Mouse (Mus musculus): ENCODE data around the gene Stard10. TPM values are rescaled to one million over a fixed set of nuclear protein-coding genes. Genes with fewer than 3 reads are reported as not detected.

Gene Stard10
- total and polyA plus RNA-seq, 2 experiments: 846 to 1,131 TPM

DNA sequence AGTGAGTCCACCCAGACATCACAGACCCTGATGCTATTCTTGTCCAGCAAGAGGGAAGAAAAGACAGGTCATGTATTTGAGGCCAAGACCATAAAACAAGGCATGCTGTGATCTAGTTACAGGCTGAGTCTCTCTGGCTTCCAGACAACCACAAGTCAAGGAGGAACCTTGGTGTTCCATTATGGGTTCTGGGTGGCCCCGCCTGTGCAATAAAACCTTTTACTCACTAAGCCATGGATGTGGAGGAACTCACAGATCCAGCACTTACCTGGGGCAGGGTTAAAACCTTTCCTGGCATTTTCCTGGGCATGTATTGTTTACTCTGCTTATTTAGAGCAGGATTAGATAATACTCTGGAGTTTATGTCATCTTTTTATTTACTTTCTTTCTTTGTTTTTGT lies 32.4 kb upstream of the Stard10 start:
- Histone ChIP-seq H3K27ac (replicated peaks; ENCODE audit: insufficient read depth, low read depth, low read length) (no peak overlapping the region), H3K4me3 (ENCODE audit: insufficient read depth, low read depth, low read length) (no peak overlapping the region), H3K27me3 (ENCODE audit: control insufficient read depth, insufficient read depth, low read length) (no peaks in the 10 kb centered on the region), H3K79me2 (ENCODE audit: control insufficient read depth, insufficient read depth, low read length) (peaks cover 2% of the 10 kb centered on the region; the same call in 1 of the 2 replicates), H3K4me1 (ENCODE audit: control insufficient read depth, insufficient read depth, low read length) (no peaks in the 10 kb centered on the region), H3K9ac (ENCODE audit: low read depth, low read length) (no peak overlapping the region), H3K36me3 (ENCODE audit: control insufficient read depth, insufficient read depth, low read length) (peaks cover 54% of the 10 kb centered on the region)
- TF ChIP-seq CTCF (IDR thresholded peaks at IDR 0.05; ENCODE audit: low read depth, low read length): no peak
- TF ChIP-seq POLR2A (IDR thresholded peaks at IDR 0.05; ENCODE audit: extremely low read depth, insufficient read depth, low read length): no peak
- WGBS: 88% methylated on average over 1 of the region's 1 CpGs
- no peak for DNase-seq (ENCODE audit: extremely low read depth, low read depth, low spot score)

DNA sequence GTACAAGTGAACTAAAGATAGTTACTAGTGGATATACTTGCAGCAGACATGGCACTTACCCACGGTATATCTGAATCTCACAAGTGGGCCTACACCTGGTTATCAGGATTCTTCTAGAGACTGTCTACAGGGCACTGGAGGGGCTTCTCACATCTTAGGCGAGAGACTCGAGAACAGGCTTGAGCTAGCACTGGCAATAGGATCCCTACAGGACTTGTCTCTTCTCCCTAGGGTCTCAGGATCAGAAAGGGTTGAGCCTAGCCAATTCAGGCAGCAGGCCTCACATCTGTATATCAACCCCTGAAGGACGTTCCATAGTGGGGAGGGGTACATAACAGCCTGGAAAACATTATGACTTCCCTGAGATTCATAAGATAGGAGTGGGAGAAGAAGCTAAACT lies 30.0 kb upstream of the Stard10 start:
- Histone ChIP-seq H3K27ac (replicated peaks; ENCODE audit: insufficient read depth, low read depth, low read length) (no peak overlapping the region), H3K27me3 (ENCODE audit: control insufficient read depth, insufficient read depth, low read length) (no peaks in the 10 kb centered on the region), H3K4me1 (ENCODE audit: control insufficient read depth, insufficient read depth, low read length) (no peaks in the 10 kb centered on the region), H3K36me3 (ENCODE audit: control insufficient read depth, insufficient read depth, low read length) (peaks cover 55% of the 10 kb centered on the region), H3K79me2 (ENCODE audit: control insufficient read depth, insufficient read depth, low read length) (peaks cover 2% of the 10 kb centered on the region; the same call in 1 of the 2 replicates), H3K9ac (ENCODE audit: low read depth, low read length) (no peak overlapping the region), H3K4me3 (ENCODE audit: insufficient read depth, low read depth, low read length) (no peak overlapping the region)
- DNase-seq (ENCODE audit: extremely low read depth, low read depth, low spot score): no peak
- TF ChIP-seq CTCF (IDR thresholded peaks at IDR 0.05; ENCODE audit: low read depth, low read length): no peak
- no peak for TF ChIP-seq POLR2A (IDR thresholded peaks at IDR 0.05; ENCODE audit: extremely low read depth, insufficient read depth, low read length)
- 87% methylated on average over 4 of the region's 4 CpGs for WGBS

DNA sequence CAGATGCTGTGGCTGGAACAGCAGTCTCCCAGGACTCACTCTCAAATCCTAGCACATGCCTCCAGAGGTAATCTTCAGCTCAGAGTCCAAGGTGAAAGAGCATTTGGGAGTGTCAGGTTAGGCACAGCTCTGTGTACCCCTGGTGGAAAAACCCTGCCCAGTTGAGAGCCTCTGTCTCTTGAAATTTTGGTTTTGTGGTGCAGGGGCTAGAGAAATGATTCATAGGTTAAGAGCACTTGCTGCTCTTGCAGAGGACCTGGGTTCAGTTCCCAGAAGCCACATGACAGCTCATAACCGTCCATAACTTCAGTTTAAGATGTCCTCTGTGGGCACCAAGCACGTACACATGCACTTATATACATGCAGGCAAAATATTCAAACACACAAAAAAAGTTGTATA lies 29.1 kb upstream of the Stard10 start:
- H3K79me2 ChIP-seq (ENCODE audit: control insufficient read depth, insufficient read depth, low read length): no peaks in the 10 kb centered on the region
- TF ChIP-seq POLR2A (IDR thresholded peaks at IDR 0.05; ENCODE audit: extremely low read depth, insufficient read depth, low read length) (no peak), CTCF (IDR thresholded peaks at IDR 0.05; ENCODE audit: low read depth, low read length) (no peak)
- 92% methylated on average over 2 of the region's 2 CpGs for WGBS
- DNase-seq (ENCODE audit: extremely low read depth, low read depth, low spot score): no peak
- H3K36me3 ChIP-seq (ENCODE audit: control insufficient read depth, insufficient read depth, low read length): peaks cover 49% of the 10 kb centered on the region
- H3K27me3 ChIP-seq (ENCODE audit: control insufficient read depth, insufficient read depth, low read length): no peaks in the 10 kb centered on the region
- no peak overlapping the region for H3K4me3 ChIP-seq (ENCODE audit: insufficient read depth, low read depth, low read length)
- no peaks in the 10 kb centered on the region for H3K4me1 ChIP-seq (ENCODE audit: control insufficient read depth, insufficient read depth, low read length)
- H3K27ac ChIP-seq (replicated peaks; ENCODE audit: insufficient read depth, low read depth, low read length): no peak overlapping the region
- H3K9ac ChIP-seq (ENCODE audit: low read depth, low read length): no peak overlapping the region

DNA sequence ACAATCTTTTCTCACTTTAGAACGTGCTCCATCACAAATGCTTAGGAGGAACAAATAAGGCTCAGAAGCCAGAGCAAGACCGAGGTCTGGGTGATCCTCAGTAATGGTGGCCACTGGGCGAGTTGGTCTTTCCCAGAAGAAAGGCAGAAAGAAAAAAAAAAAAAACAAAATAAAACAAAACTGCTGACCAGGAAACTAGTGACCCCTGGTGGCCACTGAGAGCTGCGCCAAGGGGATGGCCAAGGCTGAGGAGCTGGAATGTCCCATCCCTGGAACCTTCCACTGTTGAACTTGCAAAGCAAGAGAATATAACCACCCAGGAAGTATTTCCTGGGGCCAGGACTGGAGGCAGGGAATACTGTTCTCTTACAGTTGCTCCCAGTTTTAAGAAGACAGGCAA lies 28.4 kb upstream of the Stard10 start:
- H3K36me3 ChIP-seq (ENCODE audit: control insufficient read depth, insufficient read depth, low read length): peaks cover 45% of the 10 kb centered on the region
- H3K27ac ChIP-seq (replicated peaks; ENCODE audit: insufficient read depth, low read depth, low read length): no peak overlapping the region
- no peak overlapping the region for H3K4me3 ChIP-seq (ENCODE audit: insufficient read depth, low read depth, low read length)
- WGBS: 56% methylated on average over 4 of the region's 4 CpGs
- no peaks in the 10 kb centered on the region for H3K27me3 ChIP-seq (ENCODE audit: control insufficient read depth, insufficient read depth, low read length)
- H3K9ac ChIP-seq (ENCODE audit: low read depth, low read length): no peak overlapping the region
- no peaks in the 10 kb centered on the region for H3K4me1 ChIP-seq (ENCODE audit: control insufficient read depth, insufficient read depth, low read length)
- TF ChIP-seq POLR2A (IDR thresholded peaks at IDR 0.05; ENCODE audit: extremely low read depth, insufficient read depth, low read length): no peak
- peak; percentile 82 for TF ChIP-seq CTCF (IDR thresholded peaks at IDR 0.05; ENCODE audit: low read depth, low read length)
- H3K79me2 ChIP-seq (ENCODE audit: control insufficient read depth, insufficient read depth, low read length): no peaks in the 10 kb centered on the region
- DNase-seq (ENCODE audit: extremely low read depth, low read depth, low spot score): peak; percentile 32

DNA sequence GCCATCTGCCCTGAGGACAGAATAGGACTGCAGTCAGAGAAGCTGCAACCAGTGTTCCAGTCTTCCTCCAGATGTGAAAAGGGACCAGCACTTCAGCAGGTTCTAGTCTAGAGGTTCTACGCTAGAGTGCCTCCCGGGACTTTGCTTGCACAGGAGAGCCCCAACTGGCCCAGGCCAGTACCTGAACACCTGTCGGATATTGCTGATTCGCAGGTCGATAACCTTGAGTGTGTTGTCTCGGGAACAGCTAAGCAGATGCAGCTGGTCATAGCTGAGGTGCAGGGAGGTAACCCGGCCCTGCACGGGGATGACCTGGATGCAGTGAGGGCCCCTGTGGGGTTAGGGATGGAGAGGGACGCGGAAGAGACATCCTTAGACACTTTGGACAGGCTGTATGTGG lies 26.5 kb upstream of the Stard10 start:
- DNase-seq (ENCODE audit: extremely low read depth, low read depth, low spot score): no peak
- Histone ChIP-seq H3K9ac (ENCODE audit: low read depth, low read length) (no peak overlapping the region), H3K79me2 (ENCODE audit: control insufficient read depth, insufficient read depth, low read length) (no peaks in the 10 kb centered on the region), H3K4me3 (ENCODE audit: insufficient read depth, low read depth, low read length) (no peak overlapping the region), H3K4me1 (ENCODE audit: control insufficient read depth, insufficient read depth, low read length) (no peaks in the 10 kb centered on the region; the same call in 1 of the 2 replicates), H3K27ac (replicated peaks; ENCODE audit: insufficient read depth, low read depth, low read length) (no peak overlapping the region), H3K36me3 (ENCODE audit: control insufficient read depth, insufficient read depth, low read length) (peaks cover 38% of the 10 kb centered on the region), H3K27me3 (ENCODE audit: control insufficient read depth, insufficient read depth, low read length) (no peaks in the 10 kb centered on the region)
- 85% methylated on average over 10 of the region's 10 CpGs for WGBS
- no peak for TF ChIP-seq POLR2A (IDR thresholded peaks at IDR 0.05; ENCODE audit: extremely low read depth, insufficient read depth, low read length)
- no peak for TF ChIP-seq CTCF (IDR thresholded peaks at IDR 0.05; ENCODE audit: low read depth, low read length)

DNA sequence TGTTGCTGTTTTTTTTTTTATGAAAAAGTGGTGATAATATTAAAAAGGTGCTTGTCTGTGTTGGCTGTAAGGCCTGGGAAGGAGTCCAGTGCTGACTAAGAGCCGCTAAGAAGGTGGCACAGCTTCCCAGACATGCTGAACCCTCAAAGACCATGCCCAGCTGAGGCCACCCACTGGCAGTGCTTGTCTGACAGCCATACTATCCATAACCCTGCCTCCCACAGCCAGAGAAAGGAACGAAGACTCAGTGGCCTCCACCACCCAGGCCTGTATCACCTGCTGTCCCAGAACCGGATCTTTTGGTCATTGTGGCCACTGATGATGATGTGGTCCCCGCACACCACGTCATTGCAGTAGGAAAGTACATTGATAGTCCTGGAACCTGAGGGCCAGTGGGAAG lies 25.7 kb upstream of the Stard10 start:
- 89% methylated on average over 5 of the region's 5 CpGs for WGBS

More for the DNA sequence above, 25.7 kb upstream of the Stard10 start:
- no peak for DNase-seq (ENCODE audit: extremely low read depth, low read depth, low spot score)
- Histone ChIP-seq H3K4me1 (ENCODE audit: control insufficient read depth, insufficient read depth, low read length) (no peaks in the 10 kb centered on the region; the same call in 1 of the 2 replicates), H3K27ac (replicated peaks; ENCODE audit: insufficient read depth, low read depth, low read length) (no peak overlapping the region), H3K4me3 (ENCODE audit: insufficient read depth, low read depth, low read length) (no peak overlapping the region), H3K36me3 (ENCODE audit: control insufficient read depth, insufficient read depth, low read length) (peaks cover 39% of the 10 kb centered on the region), H3K27me3 (ENCODE audit: control insufficient read depth, insufficient read depth, low read length) (no peaks in the 10 kb centered on the region), H3K79me2 (ENCODE audit: control insufficient read depth, insufficient read depth, low read length) (no peaks in the 10 kb centered on the region), H3K9ac (ENCODE audit: low read depth, low read length) (no peak overlapping the region)
- TF ChIP-seq POLR2A (IDR thresholded peaks at IDR 0.05; ENCODE audit: extremely low read depth, insufficient read depth, low read length): no peak
- no peak for TF ChIP-seq CTCF (IDR thresholded peaks at IDR 0.05; ENCODE audit: low read depth, low read length)

Data from liver, adult 2 months (tissue).